Mouse (Mus musculus) intestine, embryonic 16.5 days (tissue): Measurements from ENCODE around the gene Anxa9. TPM values are rescaled to one million over a fixed set of nuclear protein-coding genes. Genes with fewer than 3 reads are reported as not detected.
A peak's percentile ranks its signal among the peaks of the same experiment; 100 is the strongest.
"Not testable (repeated sequence)": the region's sequence is repeated elsewhere in the genome, so short reads cannot be mapped to it uniquely, and the experiment has no call there.

Source experiments
- ATAC-seq: fragments of 200-750 bp; cut with Nextera tagmentation; 2 replicates; pipeline ENCODE4 v1.8.0; 2017; ENCODE audit warnings: moderate TSS enrichment, moderate library complexity
- H3K27ac ChIP-seq: fragments of 300-500 bp; sonication (generic); 2 replicates; pipeline ENCODE4 v1.5.1; 2014; ENCODE audit warnings: mild to moderate bottlenecking, low read length
- H3K27me3 ChIP-seq: fragments of 300-500 bp; sonication (generic); replicated peaks from 2 replicates; pipeline ENCODE4 v1.6.1; 2014; ENCODE audit warnings: low read length, control low read depth, mixed read lengths; ENCODE audit not compliant: control insufficient read depth, insufficient read depth
- H3K36me3 ChIP-seq: fragments of 300-500 bp; sonication (generic); 2 replicates; pipeline ENCODE4 v1.6.1; 2014; ENCODE audit warnings: low read length, control low read depth; ENCODE audit not compliant: control insufficient read depth, insufficient read depth
- H3K4me1 ChIP-seq: fragments of 300-500 bp; sonication (generic); 2 replicates; pipeline ENCODE4 v1.6.1; 2014; ENCODE audit warnings: low read length, control low read depth, mixed read lengths; ENCODE audit not compliant: control insufficient read depth, insufficient read depth
- H3K4me2 ChIP-seq: fragments of 300-500 bp; sonication (generic); 2 replicates; pipeline ENCODE4 v1.6.1; 2014; ENCODE audit warnings: low read depth, low read length, control low read depth
- H3K4me3 ChIP-seq: fragments of 300-500 bp; sonication (generic); 2 replicates; pipeline ENCODE4 v1.5.1; 2014; ENCODE audit warnings: mild to moderate bottlenecking, low read length
- H3K9ac ChIP-seq: fragments of 300-500 bp; sonication (generic); 2 replicates; pipeline ENCODE4 v1.6.1; 2014; ENCODE audit warnings: low read depth, low read length
- H3K9me3 ChIP-seq: fragments of 300-500 bp; sonication (generic); 2 replicates; pipeline ENCODE4 v1.6.1; 2016; ENCODE audit warnings: low read length, control low read depth; ENCODE audit not compliant: control insufficient read depth
- whole genome bisulfite sequencing: fragments of 180-500 bp; shearing (Covaris S2); extraction: QIAGEN DNeasy Blood & Tissue Kit; methylation state at CpG from one replicate; pipeline ENCODE4 v1.1.7; 2014; 5-methylcytosine and 5-hydroxymethylcytosine counted together
- polyA plus RNA-seq: library from polyadenylated mRNA; unstranded; fragments of >200 nt; fragmentation: Nextera tagmentation; extraction: Ambion mirVana; gene quantifications from 2 replicates; pipeline ENCODE4 v1.2.1, GENCODE M21; 2015

Anxa9 gene
- polyA plus RNA-seq: 1.9 and 2.0 TPM in 2 replicates

DNA sequence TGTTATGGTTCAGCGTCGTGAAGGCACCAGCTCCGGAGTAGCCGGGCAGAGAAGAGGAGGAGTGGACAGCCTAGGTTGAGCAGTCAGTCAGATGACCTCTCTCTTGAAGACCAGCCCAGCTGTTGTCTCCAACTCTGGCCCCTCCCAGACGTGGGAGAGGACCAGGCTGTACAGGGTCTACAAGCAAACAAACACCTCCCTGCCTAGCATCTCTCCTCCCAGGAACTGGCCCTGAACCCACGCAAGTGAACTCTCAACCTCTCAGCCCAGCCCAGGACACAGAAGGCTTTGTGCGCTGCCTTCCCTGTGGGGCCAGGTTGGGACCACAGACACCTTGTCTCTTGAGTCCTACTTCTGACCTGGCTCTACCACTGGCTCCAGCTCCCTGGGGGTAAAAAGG, at the start of gene Anxa9:
Anxa9 (minus strand) TSS at position 77 of the 400 bp plus-strand sequence.
- no peak within 1 kb of the TSS for H3K4me2 ChIP-seq
- H3K9me3 ChIP-seq: no peaks in the 10 kb centered on the region
- ATAC-seq: no peak; the same call in 1 of the 2 replicates
- no peaks in the 10 kb centered on the region for H3K27me3 ChIP-seq
- H3K4me3 ChIP-seq: no peak within 1 kb of the TSS
- no peaks in the 10 kb centered on the region for H3K36me3 ChIP-seq
- 57% methylated on average over 7 of the region's 7 CpGs for WGBS
- no peak within 1 kb of the TSS for H3K9ac ChIP-seq
- H3K4me1 ChIP-seq: peaks cover 2% of the 10 kb centered on the region; the same call in 1 of the 2 replicates
- H3K27ac ChIP-seq: no peak within 1 kb of the TSS

DNA sequence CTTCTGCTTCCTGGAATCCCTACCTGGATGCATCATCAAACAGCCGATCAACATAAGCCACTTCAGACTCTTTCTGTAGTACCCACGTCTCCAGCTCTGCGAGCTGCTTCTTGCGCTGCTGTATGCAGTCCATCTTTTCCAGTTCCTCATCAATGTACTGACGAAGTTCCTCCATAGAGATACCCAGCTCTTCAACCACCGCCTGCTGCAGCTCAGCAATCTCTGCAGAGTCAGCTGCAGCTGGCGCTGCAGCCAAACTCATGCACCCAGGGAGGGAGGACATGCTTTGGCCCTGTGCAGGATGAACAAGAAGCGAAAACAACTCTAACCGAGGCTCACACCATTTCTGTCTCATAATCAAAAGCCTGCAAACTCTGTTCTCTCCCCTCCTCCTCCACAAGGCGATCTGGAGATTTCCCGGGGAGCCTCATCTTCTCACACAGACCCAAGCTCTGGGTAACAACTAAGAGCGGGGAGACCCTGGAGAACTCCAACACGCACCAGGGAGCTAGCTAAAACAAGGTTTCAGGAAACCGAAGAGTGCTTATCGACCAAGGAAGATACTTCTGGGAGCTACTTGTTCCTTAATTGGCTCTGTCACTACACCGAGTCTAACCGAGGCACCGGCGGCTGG, 49.1 kb upstream of the Anxa9 start:
- H3K27ac ChIP-seq, H3K4me2 ChIP-seq, H3K36me3 ChIP-seq, H3K27me3 ChIP-seq, H3K9me3 ChIP-seq, H3K4me1 ChIP-seq: not testable (repeated sequence)
- ATAC-seq: peak; percentile 12; the same call in 1 of the 2 replicates
- 20% methylated on average over 8 of the region's 19 CpGs for WGBS
- Histone ChIP-seq H3K4me3 (peak overlapping the region; percentile 54; the same call in 1 of the 2 replicates), H3K9ac (peak overlapping the region; percentile 69; the same call in 1 of the 2 replicates)

DNA sequence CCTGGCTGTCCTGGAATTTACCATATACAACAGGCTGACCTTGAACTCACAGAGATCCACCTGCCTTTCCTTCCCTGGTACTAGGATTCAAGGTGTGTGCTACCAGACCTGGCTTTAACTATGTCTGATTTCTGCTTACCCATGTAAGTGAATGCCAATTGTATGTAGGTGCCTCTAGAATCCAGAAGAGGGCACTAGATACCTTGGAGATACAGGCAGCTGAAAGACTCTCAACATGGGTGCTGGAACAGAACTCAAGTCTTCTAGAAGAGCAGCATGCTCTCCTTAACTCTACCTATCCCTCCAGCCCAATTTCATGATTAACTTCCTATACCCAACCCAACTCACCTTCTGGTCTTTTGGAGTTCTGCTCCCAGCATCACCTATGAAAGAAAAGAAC, 42.5 kb upstream of the Anxa9 start:
- Histone ChIP-seq H3K27ac (no peak overlapping the region), H3K36me3 (peaks cover 26% of the 10 kb centered on the region), H3K9ac (no peak overlapping the region), H3K27me3 (no peaks in the 10 kb centered on the region), H3K4me1 (no peaks in the 10 kb centered on the region), H3K9me3 (peaks cover 5% of the 10 kb centered on the region; the same call in 1 of the 2 replicates), H3K4me2 (no peak overlapping the region), H3K4me3 (no peak overlapping the region)
- ATAC-seq: no peak

DNA sequence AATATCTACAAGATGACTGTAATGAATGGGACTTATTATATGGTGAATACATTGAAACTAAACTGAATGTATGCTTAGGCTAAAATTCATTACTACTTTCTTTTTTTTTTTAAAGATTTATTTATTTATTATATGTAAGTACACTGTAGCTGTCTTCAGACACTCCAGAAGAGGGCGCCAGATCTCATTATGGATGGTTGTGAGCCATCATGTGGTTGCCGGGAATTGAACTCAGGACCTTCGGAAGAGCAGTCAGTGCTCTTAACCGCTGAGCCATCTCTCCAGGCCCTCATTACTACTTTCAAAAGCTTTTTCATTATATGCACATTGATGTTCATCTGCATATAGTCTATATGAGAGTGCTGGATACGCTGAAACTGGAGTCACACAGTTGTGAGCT, 41.4 kb upstream of the Anxa9 start:
- H3K9ac ChIP-seq, ATAC-seq, H3K27ac ChIP-seq, H3K9me3 ChIP-seq, H3K4me2 ChIP-seq, H3K4me3 ChIP-seq, H3K27me3 ChIP-seq, H3K4me1 ChIP-seq: not testable (repeated sequence)
- 91% methylated on average over 5 of the region's 5 CpGs for WGBS
- peaks cover 23% of the 10 kb centered on the region for H3K36me3 ChIP-seq

DNA sequence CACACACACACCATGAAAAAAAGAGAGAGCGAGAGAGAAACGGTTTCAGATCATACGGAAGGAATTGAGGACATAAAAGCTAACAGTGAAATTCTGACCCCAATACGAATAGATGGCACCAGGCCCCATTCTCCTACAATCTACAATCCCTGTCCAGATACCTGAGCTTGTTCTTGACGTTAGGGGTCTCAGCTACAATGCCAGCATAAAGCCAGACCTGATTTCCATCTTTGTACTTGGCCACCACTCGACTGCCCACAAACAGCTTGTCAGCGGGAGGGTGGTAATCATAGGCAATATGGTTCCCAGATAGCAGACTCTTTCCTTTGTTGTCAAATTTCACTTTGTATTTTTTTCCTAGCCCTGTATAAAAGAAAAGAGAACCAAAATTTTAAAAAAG, 39.5 kb upstream of the Anxa9 start:
- H3K4me3 ChIP-seq: no peak overlapping the region
- H3K27me3 ChIP-seq: no peaks in the 10 kb centered on the region
- H3K4me1 ChIP-seq: no peaks in the 10 kb centered on the region
- no peak overlapping the region for H3K4me2 ChIP-seq
- peaks cover 5% of the 10 kb centered on the region; the same call in 1 of the 2 replicates for H3K9me3 ChIP-seq
- WGBS: 91% methylated on average over 7 of the region's 7 CpGs
- H3K9ac ChIP-seq: no peak overlapping the region
- no peak overlapping the region for H3K27ac ChIP-seq
- no peak for ATAC-seq
- peaks cover 24% of the 10 kb centered on the region for H3K36me3 ChIP-seq

DNA sequence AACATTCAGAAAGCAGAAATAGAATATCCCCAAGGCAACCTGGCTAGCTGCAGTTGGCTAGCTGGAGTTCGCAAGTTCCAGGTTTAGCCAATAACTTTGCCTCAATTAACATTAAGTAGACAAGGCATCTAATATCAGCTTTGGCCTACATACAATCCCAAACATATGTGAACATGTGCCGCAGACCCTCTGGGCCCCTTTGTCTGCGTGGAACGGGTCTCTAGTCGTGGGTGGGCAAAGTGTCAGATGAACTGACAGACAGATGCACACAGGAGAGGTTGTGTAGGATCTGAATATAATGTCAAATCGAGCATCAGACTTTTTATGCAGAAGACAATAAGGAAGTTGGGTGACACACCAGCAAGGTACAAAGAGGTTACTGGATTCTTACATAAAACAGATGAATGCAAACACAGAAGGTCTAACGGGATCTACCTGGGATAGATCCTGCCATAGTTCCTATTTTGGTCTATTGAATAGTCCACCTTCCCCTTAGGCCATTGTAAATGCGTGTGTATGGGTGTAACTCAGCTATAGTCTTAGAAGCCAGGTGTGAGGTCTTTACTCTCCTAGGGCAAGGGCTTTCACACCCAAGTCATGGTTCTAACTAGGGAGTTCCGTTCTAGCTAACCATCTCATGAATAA, 36.5 kb upstream of the Anxa9 start:
- H3K4me1 ChIP-seq, H3K9ac ChIP-seq, H3K27ac ChIP-seq, ATAC-seq, H3K9me3 ChIP-seq, H3K4me2 ChIP-seq, H3K27me3 ChIP-seq, H3K4me3 ChIP-seq: not testable (repeated sequence)
- 93% methylated on average over 9 of the region's 9 CpGs for WGBS
- peaks cover 27% of the 10 kb centered on the region for H3K36me3 ChIP-seq

DNA sequence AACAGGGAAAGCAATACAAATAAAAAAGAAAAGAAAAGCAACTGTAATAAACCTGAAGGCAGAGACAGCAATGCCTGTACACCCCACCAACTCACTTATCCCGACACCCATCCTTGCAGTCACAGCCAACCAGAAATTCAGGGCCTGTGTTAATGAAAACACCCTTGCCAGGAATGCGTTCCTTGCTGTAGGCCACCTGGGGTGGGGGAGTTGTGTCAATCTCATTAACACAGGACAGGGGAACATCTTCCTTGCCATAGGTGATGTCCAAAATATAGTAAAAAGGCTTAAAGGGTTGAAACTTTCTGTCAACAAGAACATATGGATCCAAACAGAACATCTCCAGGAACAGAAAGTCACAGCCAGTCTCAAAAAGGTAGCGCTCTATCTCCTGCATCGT, 31.3 kb upstream of the Anxa9 start:
- ATAC-seq: no peak
- no peaks in the 10 kb centered on the region for H3K4me1 ChIP-seq
- peaks cover 37% of the 10 kb centered on the region for H3K36me3 ChIP-seq
- H3K27ac ChIP-seq: no peak overlapping the region
- H3K27me3 ChIP-seq: no peaks in the 10 kb centered on the region
- H3K4me3 ChIP-seq: no peak overlapping the region
- no peak overlapping the region for H3K4me2 ChIP-seq
- H3K9ac ChIP-seq: no peak overlapping the region
- WGBS: 94% methylated on average over 4 of the region's 4 CpGs
- no peaks in the 10 kb centered on the region for H3K9me3 ChIP-seq

DNA sequence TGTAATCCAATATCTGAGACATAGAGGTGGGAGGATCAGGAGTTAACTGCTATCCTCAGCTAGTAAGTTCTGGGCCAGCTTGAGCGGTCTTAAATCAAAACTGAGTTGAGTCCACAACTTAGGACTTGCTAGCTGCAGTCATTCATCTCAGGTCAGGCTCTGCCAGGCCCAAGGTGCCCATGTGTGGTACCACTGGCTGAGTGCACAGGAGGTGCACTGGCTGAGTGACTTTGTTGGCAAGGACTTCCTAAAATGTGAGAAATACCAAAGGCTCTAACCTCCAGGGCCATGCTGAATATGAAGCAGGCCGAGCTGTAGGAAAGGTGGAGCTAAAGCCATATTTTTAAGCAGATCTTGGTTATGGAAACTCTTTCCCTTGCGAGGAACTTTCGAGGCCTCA, 30.4 kb upstream of the Anxa9 start:
- no peak overlapping the region for H3K4me2 ChIP-seq
- H3K4me1 ChIP-seq: no peaks in the 10 kb centered on the region
- no peak overlapping the region for H3K27ac ChIP-seq
- H3K36me3 ChIP-seq: peaks cover 34% of the 10 kb centered on the region
- H3K4me3 ChIP-seq: no peak overlapping the region
- H3K9ac ChIP-seq: no peak overlapping the region
- ATAC-seq: no peak
- no peaks in the 10 kb centered on the region for H3K27me3 ChIP-seq
- H3K9me3 ChIP-seq: no peaks in the 10 kb centered on the region
- 97% methylated on average over 4 of the region's 4 CpGs for WGBS

DNA sequence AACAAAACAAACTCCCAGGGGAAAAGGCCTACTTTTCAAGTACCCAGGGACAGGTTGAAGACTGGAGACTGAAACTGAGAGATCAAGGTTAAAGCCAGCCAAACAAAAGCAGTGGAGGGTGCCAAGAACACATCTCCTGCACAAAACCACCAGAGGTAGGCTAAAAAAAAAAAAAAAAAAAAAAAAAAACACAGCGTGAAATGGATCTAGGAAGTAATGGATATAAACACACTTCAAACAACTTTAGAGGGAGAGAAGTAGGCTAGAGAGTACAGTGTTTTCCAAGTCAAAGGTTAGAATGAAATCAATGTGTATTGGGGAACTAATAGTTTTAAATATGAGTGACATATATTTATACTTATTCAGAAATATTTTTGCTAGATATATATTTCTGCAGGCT, 24.6 kb upstream of the Anxa9 start:
- no peaks in the 10 kb centered on the region for H3K9me3 ChIP-seq
- H3K4me1 ChIP-seq: no peaks in the 10 kb centered on the region; the same call in 1 of the 2 replicates
- ATAC-seq: no peak
- peaks cover 17% of the 10 kb centered on the region for H3K36me3 ChIP-seq
- H3K9ac ChIP-seq: no peak overlapping the region
- H3K27ac ChIP-seq: no peak overlapping the region
- no peaks in the 10 kb centered on the region for H3K27me3 ChIP-seq
- WGBS: 46% methylated on average over 1 of the region's 1 CpGs
- H3K4me3 ChIP-seq: no peak overlapping the region
- no peak overlapping the region for H3K4me2 ChIP-seq
